Mouse (Mus musculus): ENCODE measurements around the gene Tmem238l. TPM values are rescaled to one million over a fixed set of nuclear protein-coding genes. Genes with fewer than 3 reads are reported as not detected.

Tmem238l gene
- polyA plus RNA-seq, 2 experiments = not detected

DNA sequence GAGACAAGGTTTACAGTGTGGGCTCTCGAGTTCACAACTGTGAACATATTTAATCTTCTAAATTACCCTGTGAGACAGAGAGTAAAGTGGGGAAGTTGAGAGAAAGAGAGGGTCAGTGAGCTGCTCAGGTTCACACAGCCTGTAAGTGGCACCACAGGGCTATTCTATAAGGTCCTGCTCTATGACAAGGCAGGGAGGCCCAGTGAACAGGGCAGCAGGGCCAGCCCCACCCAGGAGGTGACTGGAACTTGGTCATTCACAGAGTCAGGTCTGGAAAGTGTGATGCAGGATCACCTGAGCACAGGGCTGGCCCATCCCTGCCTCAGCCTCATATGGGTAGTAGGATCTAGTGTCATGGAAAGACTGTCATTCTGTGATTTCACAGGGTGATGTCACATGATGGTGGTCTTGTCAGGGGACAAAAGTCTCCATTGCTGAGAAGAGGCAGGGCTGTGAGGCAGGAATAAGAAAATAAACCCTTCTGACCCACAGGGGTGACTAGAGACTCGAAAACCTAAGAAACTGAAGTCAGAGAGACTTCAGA, 11.1 kb upstream of the Tmem238l start:
- no peak for ATAC-seq (ENCODE audit: low FRiP score, low read depth)
- WGBS = 52% methylated on average over 2 of the region's 2 CpGs

GRCm38 (mm10) chr11:66946521-66946920, 9.9 kb upstream of the Tmem238l start:
- H3K4me2 ChIP-seq (replicated peaks; ENCODE audit: low read depth, low read length, severe bottlenecking) = no peak overlapping the region
- no peak for TF ChIP-seq POLR2A (IDR thresholded peaks at IDR 0.05; ENCODE audit: borderline replicate concordance, extremely low read depth, insufficient read depth, insufficient read length)
- ATAC-seq (ENCODE audit: low FRiP score, low read depth) (no peak), DNase-seq (ENCODE audit: low spot score) (no peak)
- H3K27ac ChIP-seq (replicated peaks; ENCODE audit: low read depth, low read length) = no peak overlapping the region
- H3K9me3 ChIP-seq (ENCODE audit: control insufficient read depth, low read length) = no peaks in the 10 kb centered on the region
- H3K36me3 ChIP-seq (ENCODE audit: control insufficient read depth, insufficient read depth, low read length) = no peaks in the 10 kb centered on the region
- no peaks in the 10 kb centered on the region for H3K4me1 ChIP-seq (ENCODE audit: control insufficient read depth, insufficient read depth, low read length)
- no peaks in the 10 kb centered on the region for H3K27me3 ChIP-seq (ENCODE audit: control insufficient read depth, insufficient read depth, low read length)
- H3K9ac ChIP-seq (ENCODE audit: low read depth, low read length, severe bottlenecking) = no peak overlapping the region
- H3K4me3 ChIP-seq (replicated peaks; ENCODE audit: low read length) = no peak overlapping the region
- WGBS = 62% methylated on average over 6 of the region's 6 CpGs

More for the DNA sequence above, 11.1 kb upstream of the Tmem238l start:
- Histone ChIP-seq H3K4me1 (ENCODE audit: control insufficient read depth, insufficient read depth, low read length) (no peaks in the 10 kb centered on the region), H3K36me3 (ENCODE audit: control insufficient read depth, insufficient read depth, low read length) (no peaks in the 10 kb centered on the region), H3K9me3 (ENCODE audit: control insufficient read depth, low read length) (no peaks in the 10 kb centered on the region), H3K27ac (replicated peaks; ENCODE audit: low read depth, low read length) (no peak overlapping the region), H3K4me2 (replicated peaks; ENCODE audit: low read depth, low read length, severe bottlenecking) (no peak overlapping the region), H3K9ac (ENCODE audit: low read depth, low read length, severe bottlenecking) (no peak overlapping the region), H3K27me3 (ENCODE audit: control insufficient read depth, insufficient read depth, low read length) (no peaks in the 10 kb centered on the region), H3K4me3 (replicated peaks; ENCODE audit: low read length) (no peak overlapping the region)
- no peak for DNase-seq (ENCODE audit: low spot score)
- TF ChIP-seq POLR2A (IDR thresholded peaks at IDR 0.05; ENCODE audit: borderline replicate concordance, extremely low read depth, insufficient read depth, insufficient read length) = no peak

GRCm38 (mm10) chr11:66946922-66947321, 9.5 kb upstream of the Tmem238l start:
- 76% methylated on average over 6 of the region's 6 CpGs for WGBS
- Histone ChIP-seq H3K9me3 (ENCODE audit: control insufficient read depth, low read length) (no peaks in the 10 kb centered on the region), H3K4me3 (replicated peaks; ENCODE audit: low read length) (no peak overlapping the region), H3K27me3 (ENCODE audit: control insufficient read depth, insufficient read depth, low read length) (no peaks in the 10 kb centered on the region), H3K4me1 (ENCODE audit: control insufficient read depth, insufficient read depth, low read length) (no peaks in the 10 kb centered on the region), H3K4me2 (replicated peaks; ENCODE audit: low read depth, low read length, severe bottlenecking) (no peak overlapping the region), H3K9ac (ENCODE audit: low read depth, low read length, severe bottlenecking) (no peak overlapping the region), H3K27ac (replicated peaks; ENCODE audit: low read depth, low read length) (no peak overlapping the region), H3K36me3 (ENCODE audit: control insufficient read depth, insufficient read depth, low read length) (no peaks in the 10 kb centered on the region)
- DNase-seq (ENCODE audit: low spot score) (no peak), ATAC-seq (ENCODE audit: low FRiP score, low read depth) (no peak)
- no peak for TF ChIP-seq POLR2A (IDR thresholded peaks at IDR 0.05; ENCODE audit: borderline replicate concordance, extremely low read depth, insufficient read depth, insufficient read length)

DNA sequence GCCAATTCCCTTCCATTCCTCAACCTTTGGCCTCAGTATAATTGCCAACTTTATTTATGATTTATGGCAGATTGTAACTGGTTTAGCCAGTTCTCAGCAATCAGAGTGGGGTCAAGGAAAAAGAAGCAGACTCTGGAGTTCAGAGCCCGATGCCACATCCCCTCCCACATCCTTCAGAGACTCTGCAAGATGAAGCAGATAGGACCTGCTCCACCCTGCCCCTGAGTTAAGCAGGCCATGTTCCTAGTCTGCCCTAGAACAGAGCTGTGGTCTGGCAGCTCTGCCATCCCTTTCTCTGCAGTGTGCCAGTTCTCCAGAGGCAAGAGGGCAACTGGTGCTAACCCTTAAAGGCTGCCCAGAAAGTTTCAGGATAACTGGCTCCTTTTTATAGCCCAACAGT, 4.4 kb downstream of the Tmem238l start:
- Histone ChIP-seq H3K36me3 (ENCODE audit: control insufficient read depth, insufficient read depth, low read length) (no peaks in the 10 kb centered on the region), H3K4me2 (replicated peaks; ENCODE audit: low read depth, low read length, severe bottlenecking) (no peak overlapping the region), H3K27ac (replicated peaks; ENCODE audit: low read depth, low read length) (no peak overlapping the region), H3K27me3 (ENCODE audit: control insufficient read depth, insufficient read depth, low read length) (no peaks in the 10 kb centered on the region), H3K9me3 (ENCODE audit: control insufficient read depth, low read length) (no peaks in the 10 kb centered on the region), H3K4me1 (ENCODE audit: control insufficient read depth, insufficient read depth, low read length) (no peaks in the 10 kb centered on the region), H3K4me3 (replicated peaks; ENCODE audit: low read length) (no peak overlapping the region), H3K9ac (ENCODE audit: low read depth, low read length, severe bottlenecking) (no peak overlapping the region)
- DNase-seq (ENCODE audit: low spot score) (no peak), ATAC-seq (ENCODE audit: low FRiP score, low read depth) (no peak)
- WGBS = 67% methylated on average over 1 of the region's 1 CpGs
- no peak for TF ChIP-seq POLR2A (IDR thresholded peaks at IDR 0.05; ENCODE audit: borderline replicate concordance, extremely low read depth, insufficient read depth, insufficient read length)

GRCm38 (mm10) chr11:66961447-66962176, 5.2 kb downstream of the Tmem238l start:
- H3K36me3 ChIP-seq (ENCODE audit: control insufficient read depth, insufficient read depth, low read length) = no peaks in the 10 kb centered on the region
- DNase-seq (ENCODE audit: low spot score) (no peak), ATAC-seq (ENCODE audit: low FRiP score, low read depth) (no peak)
- H3K9me3 ChIP-seq (ENCODE audit: control insufficient read depth, low read length) = no peaks in the 10 kb centered on the region
- no peak overlapping the region for H3K4me3 ChIP-seq (replicated peaks; ENCODE audit: low read length)
- no peak overlapping the region for H3K9ac ChIP-seq (ENCODE audit: low read depth, low read length, severe bottlenecking)
- H3K4me1 ChIP-seq (ENCODE audit: control insufficient read depth, insufficient read depth, low read length) = no peaks in the 10 kb centered on the region
- no peaks in the 10 kb centered on the region for H3K27me3 ChIP-seq (ENCODE audit: control insufficient read depth, insufficient read depth, low read length)
- H3K27ac ChIP-seq (replicated peaks; ENCODE audit: low read depth, low read length) = no peak overlapping the region
- TF ChIP-seq POLR2A (IDR thresholded peaks at IDR 0.05; ENCODE audit: borderline replicate concordance, extremely low read depth, insufficient read depth, insufficient read length) = no peak
- WGBS = 84% methylated on average over 12 of the region's 12 CpGs
- H3K4me2 ChIP-seq (replicated peaks; ENCODE audit: low read depth, low read length, severe bottlenecking) = no peak overlapping the region

All from limb, embryonic 14.5 days (tissue).